Mouse (Mus musculus) limb, embryonic 10.5 days (tissue): ENCODE measurements at regions not wholly inside any gene's neighbourhood (a gene's known extent, or its start where the extent isn't known, plus 50 kb on each side); places are given as distances from the start of the nearest gene placed in this dataset.

Experiments used
- DNase-seq: peaks from one replicate; pipeline ENCODE4 v3.0.0-alpha.2; 2017; ENCODE audit warnings: low spot score
- H3K27ac ChIP-seq: fragments of 300-500 bp; sonication (generic); 2 replicates; pipeline ENCODE4 v1.5.1; 2016; ENCODE audit warnings: mild to moderate bottlenecking
- H3K27me3 ChIP-seq: fragments of 300-500 bp; sonication (generic); 2 replicates; pipeline ENCODE4 v1.6.1; 2016; ENCODE audit warnings: low read depth, mild to moderate bottlenecking; ENCODE audit not compliant: poor library complexity, severe bottlenecking
- H3K36me3 ChIP-seq: fragments of 300-500 bp; sonication (generic); 2 replicates; pipeline ENCODE4 v1.6.1; 2016; ENCODE audit warnings: mild to moderate bottlenecking, moderate library complexity
- H3K4me1 ChIP-seq: fragments of 300-500 bp; sonication (generic); 2 replicates; pipeline ENCODE4 v1.6.1; 2016
- H3K4me3 ChIP-seq: fragments of 300-500 bp; sonication (generic); 2 replicates; pipeline ENCODE4 v1.5.1; 2016; ENCODE audit warnings: mild to moderate bottlenecking, moderate library complexity
- H3K9me3 ChIP-seq: fragments of 300-500 bp; sonication (generic); replicated peaks from 2 replicates; pipeline ENCODE4 v1.6.1; 2016; ENCODE audit warnings: mild to moderate bottlenecking
- WGBS: fragments of 180-500 bp; shearing (Covaris S2); methylation state at CpG from one replicate; pipeline ENCODE4 v1.1.7; 2016; 5-methylcytosine and 5-hydroxymethylcytosine counted together

DNA sequence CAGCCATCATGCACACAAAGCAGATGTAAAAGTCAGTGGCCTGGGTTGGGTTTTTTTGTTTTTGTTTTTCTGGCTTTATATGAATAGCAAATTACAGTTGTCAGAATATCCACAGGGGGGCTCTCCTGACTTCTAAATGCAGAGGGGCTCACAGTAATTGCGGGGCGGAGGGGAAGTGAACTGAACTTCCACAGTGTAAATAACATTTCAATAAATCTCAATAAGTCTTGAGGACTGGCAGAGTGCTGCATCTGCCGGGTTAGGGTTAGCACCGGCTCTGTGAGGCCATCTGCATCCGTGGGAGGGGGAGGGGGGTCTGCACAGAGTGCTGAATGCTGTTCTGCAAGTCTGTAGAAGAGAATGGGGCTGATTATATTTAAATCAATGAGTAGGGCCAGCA, 50.3 kb upstream of the Arl4c start:
- no peaks in the 10 kb centered on the region for H3K9me3 ChIP-seq
- H3K36me3 ChIP-seq: no peaks in the 10 kb centered on the region
- peak; percentile 46 for DNase-seq
- no peak overlapping the region for H3K4me3 ChIP-seq
- WGBS: 6% methylated on average over 5 of the region's 5 CpGs
- no peak overlapping the region for H3K27ac ChIP-seq
- peaks cover 8% of the 10 kb centered on the region for H3K4me1 ChIP-seq
- H3K27me3 ChIP-seq: no peaks in the 10 kb centered on the region

- Histone ChIP-seq H3K4me1 (peaks cover 20% of the 10 kb centered on the region), H3K36me3 (no peaks in the 10 kb centered on the region), H3K27ac (peak overlapping the region; percentile 57; the same call in 1 of the 2 replicates), H3K27me3 (no peaks in the 10 kb centered on the region), H3K4me3 (no peak overlapping the region), H3K9me3 (no peaks in the 10 kb centered on the region)
- 83% methylated on average over 7 of the region's 7 CpGs for WGBS
- peak; percentile 57 for DNase-seq
Observed at GRCm38 (mm10) chr1:88756658-88757057, 54.6 kb upstream of the Arl4c start.

DNA sequence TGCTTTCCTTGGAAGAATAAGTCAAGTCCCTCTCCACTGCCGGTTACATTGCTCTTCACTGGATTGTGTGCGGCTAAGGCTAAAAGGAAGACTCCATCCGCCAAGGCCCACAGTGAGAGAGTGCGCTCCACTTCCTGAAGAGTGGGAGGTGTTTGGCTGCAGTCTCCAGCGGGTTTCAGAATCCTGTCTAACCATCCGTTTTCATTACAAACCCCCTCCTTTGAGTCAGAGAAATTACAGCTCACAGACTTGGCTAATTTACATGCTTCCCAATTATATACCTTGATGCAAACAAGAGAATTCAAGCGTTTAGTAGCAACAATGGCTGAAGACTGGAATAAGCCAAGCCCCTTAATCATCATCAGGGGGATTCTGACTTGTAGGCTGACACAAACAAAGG, 55.1 kb upstream of the Arl4c start:
- Histone ChIP-seq H3K4me3 (no peak overlapping the region), H3K36me3 (no peaks in the 10 kb centered on the region), H3K27ac (peak overlapping the region; percentile 57; the same call in 1 of the 2 replicates), H3K9me3 (no peaks in the 10 kb centered on the region), H3K27me3 (no peaks in the 10 kb centered on the region), H3K4me1 (peaks cover 20% of the 10 kb centered on the region)
- DNase-seq: no peak
- 79% methylated on average over 7 of the region's 7 CpGs for WGBS

DNA sequence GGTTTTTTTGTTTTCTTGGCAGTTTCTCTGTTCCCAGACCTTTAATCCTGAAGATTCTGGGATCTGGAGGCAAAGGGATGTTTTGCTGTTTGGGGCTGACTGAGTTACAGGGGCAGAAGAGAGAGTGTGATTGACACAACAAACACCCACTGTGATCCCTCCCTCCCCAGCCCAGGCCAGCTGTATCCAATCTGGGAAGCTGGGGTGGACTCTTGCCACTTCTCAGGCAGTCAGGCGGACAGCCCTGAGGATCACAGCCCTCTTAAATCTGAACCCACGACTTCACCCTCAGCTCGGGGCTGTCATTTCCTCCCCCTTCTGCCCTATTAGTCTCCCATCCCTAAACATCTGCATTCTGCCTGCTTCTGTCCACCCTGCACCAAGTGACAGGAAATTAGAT, 55.7 kb upstream of the Arl4c start:
- no peak overlapping the region for H3K4me3 ChIP-seq
- H3K27me3 ChIP-seq: no peaks in the 10 kb centered on the region
- H3K4me1 ChIP-seq: peaks cover 20% of the 10 kb centered on the region
- no peaks in the 10 kb centered on the region for H3K9me3 ChIP-seq
- H3K36me3 ChIP-seq: no peaks in the 10 kb centered on the region
- 14% methylated on average over 3 of the region's 3 CpGs for WGBS
- peak overlapping the region; percentile 14 for H3K27ac ChIP-seq
- DNase-seq: peak; percentile 45

- H3K36me3 ChIP-seq: no peaks in the 10 kb centered on the region
- H3K27me3 ChIP-seq: no peaks in the 10 kb centered on the region
- peaks cover 20% of the 10 kb centered on the region for H3K4me1 ChIP-seq
- DNase-seq: no peak
- H3K4me3 ChIP-seq: no peak overlapping the region
- 65% methylated on average over 11 of the region's 11 CpGs for WGBS
- H3K9me3 ChIP-seq: no peaks in the 10 kb centered on the region
- H3K27ac ChIP-seq: peak overlapping the region; percentile 56; the same call in 1 of the 2 replicates
Observed at GRCm38 (mm10) chr1:88760643-88761042, 58.6 kb upstream of the Arl4c start.

DNA sequence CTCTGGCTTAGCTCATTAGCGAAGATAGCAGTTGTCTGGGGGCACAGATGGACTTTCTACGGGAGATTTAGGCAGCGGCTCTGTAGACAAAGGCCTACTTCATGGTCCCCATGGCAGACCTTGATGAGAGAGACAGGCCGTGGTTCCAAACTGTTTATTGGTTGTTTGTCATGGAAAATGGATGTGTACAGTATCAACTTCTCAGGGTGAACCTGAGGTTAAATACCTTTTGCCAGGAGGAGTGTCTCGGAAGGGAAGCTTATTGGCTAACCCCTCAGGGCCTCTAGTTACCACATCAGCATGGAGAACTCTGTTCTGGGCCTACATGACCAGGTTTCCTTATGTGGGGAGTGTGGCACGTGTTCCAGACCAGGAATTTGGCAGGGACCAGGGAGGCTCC, 59.1 kb upstream of the Arl4c start:
- WGBS: 76% methylated on average over 6 of the region's 6 CpGs
- Histone ChIP-seq H3K4me3 (no peak overlapping the region), H3K9me3 (no peaks in the 10 kb centered on the region), H3K36me3 (no peaks in the 10 kb centered on the region), H3K4me1 (peaks cover 20% of the 10 kb centered on the region), H3K27ac (peak overlapping the region; percentile 56; the same call in 1 of the 2 replicates), H3K27me3 (no peaks in the 10 kb centered on the region)
- DNase-seq: no peak

GRCm38 (mm10) chr1:88763725-88764364, 61.8 kb upstream of the Arl4c start:
- Histone ChIP-seq H3K27ac (no peak overlapping the region), H3K4me3 (no peak overlapping the region), H3K27me3 (no peaks in the 10 kb centered on the region), H3K4me1 (no peaks in the 10 kb centered on the region), H3K36me3 (no peaks in the 10 kb centered on the region), H3K9me3 (no peaks in the 10 kb centered on the region)
- 60% methylated on average over 6 of the region's 6 CpGs for WGBS
- DNase-seq: no peak

DNA sequence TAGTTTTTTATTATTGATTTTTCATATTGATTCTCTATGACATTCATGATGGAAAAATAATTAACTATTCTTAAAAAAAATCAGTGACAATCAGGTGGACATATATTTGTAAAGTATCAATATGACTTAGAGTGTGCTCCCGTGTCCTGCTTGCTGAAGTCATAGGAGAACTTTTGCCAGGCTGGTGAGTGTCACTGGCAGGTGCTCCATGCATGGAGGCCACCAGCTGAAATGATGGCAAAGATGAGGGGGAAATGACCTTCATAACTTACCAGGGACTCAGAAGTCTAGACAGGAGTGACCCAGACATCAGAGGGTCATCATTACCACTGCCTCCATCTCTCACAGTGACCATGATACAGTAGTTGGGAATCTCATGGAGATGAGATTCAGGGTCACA, 62.5 kb upstream of the Arl4c start:
- Histone ChIP-seq H3K4me3 (no peak overlapping the region), H3K4me1 (no peaks in the 10 kb centered on the region; the same call in 1 of the 2 replicates), H3K27ac (no peak overlapping the region), H3K36me3 (no peaks in the 10 kb centered on the region), H3K27me3 (no peaks in the 10 kb centered on the region), H3K9me3 (no peaks in the 10 kb centered on the region)
- DNase-seq: no peak
- 91% methylated on average over 1 of the region's 1 CpGs for WGBS

GRCm38 (mm10) chr1:88777009-88777408, 75.0 kb upstream of the Arl4c start:
- Histone ChIP-seq H3K36me3 (no peaks in the 10 kb centered on the region), H3K27ac (no peak overlapping the region), H3K27me3 (no peaks in the 10 kb centered on the region), H3K9me3 (no peaks in the 10 kb centered on the region), H3K4me3 (no peak overlapping the region), H3K4me1 (peaks cover 9% of the 10 kb centered on the region)
- no peak for DNase-seq
- 91% methylated on average over 5 of the region's 5 CpGs for WGBS

- Histone ChIP-seq H3K4me3 (no peak overlapping the region), H3K27ac (no peak overlapping the region), H3K9me3 (no peaks in the 10 kb centered on the region), H3K4me1 (peaks cover 9% of the 10 kb centered on the region), H3K27me3 (no peaks in the 10 kb centered on the region), H3K36me3 (no peaks in the 10 kb centered on the region)
- DNase-seq: no peak
- WGBS: 73% methylated on average over 4 of the region's 4 CpGs
Observed at GRCm38 (mm10) chr1:88780262-88780661, 78.2 kb upstream of the Arl4c start.

DNA sequence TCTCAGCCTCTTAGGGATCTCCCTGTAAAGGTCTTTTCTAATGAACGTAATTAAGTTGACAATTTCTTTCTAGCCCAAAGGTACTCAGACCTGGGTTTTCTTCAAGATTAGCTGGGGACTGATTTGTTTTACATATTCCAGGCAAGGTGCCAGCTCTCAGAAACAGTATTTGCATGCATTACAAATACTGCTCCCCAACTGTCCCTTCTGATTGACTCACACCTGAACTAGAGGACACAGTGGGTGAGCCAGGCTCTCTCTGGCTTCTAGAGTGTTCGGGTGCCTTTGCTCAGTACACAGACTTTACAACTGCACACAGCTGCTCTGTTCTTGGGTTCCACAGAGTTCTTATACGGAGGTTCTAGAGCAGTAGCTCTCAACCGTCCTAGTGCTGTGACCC, 81.1 kb upstream of the Arl4c start:
- no peak for DNase-seq
- Histone ChIP-seq H3K36me3 (no peaks in the 10 kb centered on the region), H3K4me3 (no peak overlapping the region), H3K27ac (no peak overlapping the region), H3K4me1 (peaks cover 5% of the 10 kb centered on the region), H3K9me3 (no peaks in the 10 kb centered on the region), H3K27me3 (no peaks in the 10 kb centered on the region)
- WGBS: 92% methylated on average over 4 of the region's 4 CpGs

- no peaks in the 10 kb centered on the region for H3K4me1 ChIP-seq
- 70% methylated on average over 4 of the region's 5 CpGs for WGBS
- no peak for DNase-seq
- H3K27ac ChIP-seq: no peak overlapping the region
- H3K9me3 ChIP-seq: no peaks in the 10 kb centered on the region
- no peak overlapping the region for H3K4me3 ChIP-seq
- no peaks in the 10 kb centered on the region for H3K36me3 ChIP-seq
- no peaks in the 10 kb centered on the region for H3K27me3 ChIP-seq
Observed at GRCm38 (mm10) chr1:88784866-88785620, 83.0 kb upstream of the Arl4c start.

DNA sequence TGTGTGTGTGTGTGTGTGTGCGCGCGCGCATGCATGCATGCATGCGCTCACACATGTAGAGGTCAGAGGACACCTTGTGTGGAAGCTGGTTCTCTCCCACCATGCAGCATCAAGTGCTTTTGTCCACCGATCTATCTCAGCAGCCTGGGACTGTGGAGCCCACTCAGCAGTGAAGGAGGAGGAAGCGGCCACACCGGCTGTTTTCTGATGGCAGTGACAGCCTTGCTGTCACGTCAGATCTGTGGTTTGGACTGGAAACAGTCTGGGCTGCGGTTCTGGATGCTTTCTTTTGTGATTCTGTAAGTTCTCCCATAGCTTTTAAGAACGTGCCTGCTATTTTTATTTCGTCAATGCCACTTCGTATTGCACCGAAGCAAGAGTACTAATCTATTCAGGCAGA, 84.0 kb upstream of the Arl4c start:
- no peak overlapping the region for H3K27ac ChIP-seq
- 93% methylated on average over 14 of the region's 14 CpGs for WGBS
- no peak for DNase-seq

More for the DNA sequence above, 84.0 kb upstream of the Arl4c start:
- H3K27me3 ChIP-seq: no peaks in the 10 kb centered on the region
- no peaks in the 10 kb centered on the region for H3K4me1 ChIP-seq
- H3K4me3 ChIP-seq: no peak overlapping the region
- no peaks in the 10 kb centered on the region for H3K9me3 ChIP-seq
- H3K36me3 ChIP-seq: no peaks in the 10 kb centered on the region
